Mouse (Mus musculus) spleen, postnatal 4 days (tissue): Measurements from ENCODE around the gene Hivep2.

ENCODE experiments used
- DNase-seq, 2 experiments: peaks; one replicate each; pipeline ENCODE4 v3.0.0; 2022; ENCODE audit warnings: low spot score in 2 of 2

Hivep2 gene

DNA sequence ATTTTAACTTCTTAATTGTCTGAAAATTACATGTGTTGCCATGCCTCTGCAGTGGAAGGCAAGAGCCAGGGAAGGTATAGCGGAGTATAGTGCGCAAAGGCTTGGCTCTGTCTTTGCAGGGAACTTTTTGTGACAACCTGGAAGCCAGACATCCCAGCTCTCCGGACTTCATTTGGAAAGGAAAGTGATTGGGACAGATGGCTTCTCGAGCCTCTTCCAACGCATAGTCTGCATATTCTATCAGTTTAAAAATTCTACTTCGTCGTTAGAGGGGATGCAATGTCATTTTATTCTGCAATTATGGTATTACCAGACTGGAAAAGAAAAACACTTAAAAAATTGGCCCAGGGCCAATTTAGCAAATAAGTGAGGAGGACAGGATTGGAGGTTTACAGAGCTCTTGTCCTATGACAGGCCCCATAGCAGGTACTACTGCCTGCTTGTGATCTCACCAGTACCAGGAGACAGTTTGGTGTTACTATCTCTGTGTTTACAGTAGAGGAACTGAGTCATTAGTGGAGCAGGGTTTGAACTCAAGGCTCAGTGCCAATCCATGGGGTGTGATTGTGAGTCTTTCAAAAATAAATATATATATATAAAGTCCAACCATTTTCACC lies 7.8 kb downstream of the Hivep2 start:
- no peak for DNase-seq

DNA sequence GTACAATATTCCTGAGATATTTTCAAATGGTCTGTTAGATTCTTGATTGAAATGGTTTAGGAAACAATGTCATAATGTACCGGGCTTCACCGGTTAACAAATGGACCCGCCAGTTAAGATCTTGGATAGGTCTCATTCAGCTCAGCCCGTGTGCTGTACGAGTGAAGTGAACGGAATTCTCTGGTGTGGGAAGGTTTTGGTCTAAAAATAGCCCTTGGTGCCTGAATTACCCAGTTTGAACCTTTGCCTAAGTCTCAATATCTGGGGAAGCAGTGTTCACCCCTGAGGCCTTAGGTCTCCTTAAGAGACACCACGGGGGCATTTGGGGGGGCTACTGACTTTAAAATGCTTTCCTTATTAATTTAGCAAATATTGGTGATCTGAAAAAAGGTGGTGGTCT lies 8.6 kb downstream of the Hivep2 start:
- DNase-seq, result no peak

DNA sequence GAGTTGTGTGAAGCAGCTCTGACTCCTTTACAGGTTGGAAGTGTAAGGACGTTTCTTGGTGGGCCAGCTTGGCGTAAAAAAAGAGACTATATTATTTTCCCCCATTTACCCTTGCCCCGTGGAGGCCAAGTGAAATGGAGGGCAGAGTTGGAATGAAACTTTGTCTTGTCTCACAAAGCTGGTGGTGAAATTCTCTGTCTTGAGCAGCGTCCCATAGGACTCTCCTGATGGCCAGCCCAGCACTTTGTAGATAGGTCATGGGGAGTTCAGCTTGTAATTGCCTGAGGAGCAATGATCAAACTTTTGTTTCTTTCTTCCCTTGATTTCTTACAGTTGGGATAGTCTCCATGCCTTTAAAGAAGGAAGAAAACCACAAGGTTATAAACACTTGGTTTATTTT lies 10.0 kb downstream of the Hivep2 start:
- DNase-seq, result no peak

DNA sequence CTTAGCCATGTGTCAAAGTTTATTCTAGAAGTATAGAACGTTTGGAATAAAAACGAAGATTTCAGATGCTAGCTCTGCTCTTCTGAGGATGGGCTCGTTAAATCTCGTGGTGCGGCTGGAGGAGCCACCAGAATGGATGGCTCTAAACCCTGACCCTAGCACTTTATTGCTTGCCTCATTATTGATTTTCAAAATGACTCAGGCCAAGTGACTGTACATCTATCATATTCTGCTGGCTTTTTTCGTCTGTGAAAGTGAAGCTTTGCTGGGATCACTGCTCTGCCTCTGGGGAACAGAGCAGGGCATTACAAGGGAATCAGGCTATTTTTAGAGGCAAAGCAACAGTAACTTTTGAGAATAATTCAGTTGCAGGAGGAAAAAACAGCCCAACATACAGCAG lies 10.4 kb downstream of the Hivep2 start:
- DNase-seq, result no peak

DNA sequence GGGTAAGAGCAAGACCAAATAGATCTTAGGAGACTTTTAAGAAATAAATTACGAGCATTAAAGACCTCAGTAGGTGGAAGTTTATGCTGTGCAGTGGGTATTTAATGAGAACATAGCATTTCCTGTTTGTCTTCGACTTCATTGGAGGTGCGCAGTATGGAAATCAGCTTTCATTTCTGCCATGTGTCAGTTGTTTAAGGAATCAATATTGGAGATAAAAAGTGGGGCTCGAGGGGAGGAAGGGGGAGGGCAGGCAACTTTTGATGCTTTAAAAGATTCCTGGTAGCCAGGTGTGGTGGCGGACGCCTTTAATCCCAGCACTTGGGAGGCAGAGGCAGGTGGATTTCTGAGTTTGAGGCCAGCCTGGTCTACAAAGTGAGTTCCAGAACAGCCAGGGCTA lies 16.4 kb downstream of the Hivep2 start:
- no peak for DNase-seq

DNA sequence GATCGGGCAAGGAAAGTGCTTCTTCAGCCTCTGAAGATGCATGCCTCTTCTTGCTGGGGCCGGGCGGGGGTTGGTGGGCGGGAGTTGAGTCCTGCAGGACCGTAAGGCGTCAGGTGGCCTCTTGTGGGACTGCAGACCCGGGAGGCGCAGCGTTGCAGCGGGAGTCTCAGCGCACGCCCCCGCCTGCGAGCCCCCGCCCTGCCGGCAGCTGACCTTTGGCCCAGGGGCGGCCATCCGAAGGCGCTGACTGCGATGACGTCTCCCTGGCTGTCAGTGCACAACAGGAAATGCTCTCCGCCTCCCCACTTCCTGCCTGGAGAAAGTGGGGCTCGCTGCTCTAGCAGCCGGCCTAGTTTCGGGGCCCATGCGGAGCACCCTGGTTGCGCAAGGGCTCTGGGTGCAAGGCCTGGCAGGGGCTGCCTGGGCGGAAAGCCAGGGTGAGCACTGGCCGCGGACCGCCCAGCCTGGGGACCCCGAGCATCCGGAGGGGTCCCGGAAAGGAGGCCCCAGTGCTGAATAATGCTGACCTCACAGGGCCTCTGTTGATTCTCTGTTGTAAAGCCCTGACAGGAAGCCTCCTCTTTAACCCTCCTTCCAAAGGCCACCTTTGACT lies 17.0 kb downstream of the Hivep2 start:
- peak; percentile 63 to 80 for DNase-seq

DNA sequence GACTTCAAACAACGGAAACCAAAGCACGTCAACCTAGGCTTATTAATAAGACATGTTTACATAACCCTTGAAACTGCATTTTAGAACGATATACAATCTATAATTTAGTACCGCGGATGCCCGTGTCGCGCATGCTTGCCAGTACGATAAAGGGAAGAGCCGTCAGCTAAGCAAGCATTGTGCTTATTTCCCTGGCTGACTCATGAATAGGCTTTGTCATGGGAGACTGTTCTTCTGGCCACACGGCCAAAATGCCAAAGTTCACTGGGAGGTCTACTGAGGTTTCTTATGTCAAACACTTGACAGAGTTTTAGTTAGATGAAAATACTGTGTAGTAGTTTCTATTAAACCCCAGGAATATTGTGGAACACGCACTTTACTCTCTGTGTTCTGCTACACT lies 17.8 kb downstream of the Hivep2 start:
- no peak for DNase-seq

DNA sequence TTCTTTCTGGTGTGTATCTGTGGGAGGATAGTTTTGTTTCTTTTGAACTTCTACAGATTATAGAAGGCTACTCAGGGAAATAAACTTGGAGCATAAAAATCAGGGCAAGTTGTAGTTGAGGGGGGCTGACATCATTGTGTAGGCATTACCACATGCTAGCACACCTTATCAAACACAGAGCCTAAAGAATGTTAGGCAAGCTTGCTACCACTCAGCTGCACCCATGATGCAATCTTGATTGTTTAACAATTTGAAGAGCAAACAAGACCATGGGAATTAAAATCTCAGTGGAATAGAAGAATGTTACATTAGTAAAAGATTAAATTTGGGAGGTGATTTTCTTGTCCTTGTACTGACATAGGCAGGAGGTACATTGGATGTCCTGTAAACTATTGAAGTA lies 18.4 kb downstream of the Hivep2 start:
- no peak for DNase-seq

DNA sequence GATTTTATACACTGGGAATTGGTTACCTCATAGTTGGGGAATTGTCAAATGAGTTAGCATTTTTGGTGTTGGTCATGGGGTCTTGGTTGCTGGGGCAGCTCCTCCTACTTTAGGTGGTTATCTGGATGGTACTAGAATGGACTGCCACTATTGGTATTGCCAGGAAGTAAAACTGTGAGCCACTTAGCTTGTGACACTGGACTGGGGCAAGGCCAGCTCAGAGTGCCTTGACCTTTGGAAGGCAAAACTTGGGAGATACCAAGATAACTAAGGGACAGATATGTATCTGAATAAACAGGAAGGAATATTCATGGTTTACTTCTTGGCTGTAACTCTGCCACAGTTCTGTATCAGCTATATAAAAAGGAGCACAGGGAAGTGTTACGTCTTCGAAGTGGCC lies 20.7 kb downstream of the Hivep2 start:
- DNase-seq, result no peak

DNA sequence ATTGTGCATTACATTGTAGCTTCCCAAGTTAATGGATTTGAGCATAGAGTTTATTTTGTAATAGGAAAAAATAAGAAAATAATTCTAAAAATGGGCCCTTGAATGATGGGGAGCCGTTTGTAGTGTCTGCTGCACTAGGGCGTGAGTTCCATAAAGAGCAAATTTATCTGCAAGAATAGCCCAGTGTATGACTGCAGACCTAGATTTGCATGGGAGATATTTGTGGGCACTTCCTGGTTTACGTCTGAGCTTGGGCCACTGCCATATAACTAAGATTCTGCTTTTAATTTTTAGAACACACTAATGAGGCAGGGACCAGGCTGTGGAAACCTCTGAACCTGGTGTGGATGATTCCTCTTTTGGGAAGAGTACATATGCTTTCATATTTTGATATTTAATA lies 21.5 kb downstream of the Hivep2 start:
- DNase-seq, result no peak

DNA sequence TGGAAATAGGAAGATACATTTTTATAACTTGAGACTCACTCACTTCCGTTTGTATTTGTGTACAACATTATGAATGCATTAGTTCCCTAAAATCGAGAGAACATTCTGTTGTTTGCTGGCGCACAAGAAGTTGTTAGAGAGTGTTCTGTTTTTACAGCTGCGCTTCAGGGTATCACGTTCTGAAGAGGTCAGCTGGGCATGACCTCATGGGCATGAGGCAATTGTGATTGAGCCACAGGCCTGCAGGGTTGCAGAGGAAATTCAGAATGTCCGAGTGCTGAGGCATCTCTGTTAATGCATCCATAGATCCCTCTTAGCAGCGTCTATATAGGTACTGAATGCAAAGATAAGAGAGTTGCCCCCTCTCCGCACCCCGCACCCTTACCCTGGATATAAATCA lies 22.4 kb downstream of the Hivep2 start:
- DNase-seq, result no peak

DNA sequence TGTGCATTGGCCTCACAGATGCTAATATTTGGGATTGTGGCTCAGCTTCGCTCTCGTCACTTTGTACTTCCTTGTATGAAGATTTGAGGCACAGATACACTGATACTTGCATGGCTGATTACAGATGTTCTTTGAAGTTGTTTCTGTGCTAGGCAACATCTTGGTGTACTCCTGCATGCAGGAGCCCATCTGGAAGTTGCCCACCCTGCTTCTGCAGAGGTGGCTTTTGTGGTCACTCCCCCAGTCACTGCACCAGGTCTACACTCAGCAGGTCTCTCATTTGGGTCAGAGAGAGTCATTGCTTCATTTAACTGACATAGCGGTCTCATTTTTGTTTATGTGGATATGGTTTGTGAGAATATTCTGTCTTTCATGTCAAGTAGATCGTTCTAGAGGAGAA lies 22.9 kb downstream of the Hivep2 start:
- DNase-seq, result no peak

DNA sequence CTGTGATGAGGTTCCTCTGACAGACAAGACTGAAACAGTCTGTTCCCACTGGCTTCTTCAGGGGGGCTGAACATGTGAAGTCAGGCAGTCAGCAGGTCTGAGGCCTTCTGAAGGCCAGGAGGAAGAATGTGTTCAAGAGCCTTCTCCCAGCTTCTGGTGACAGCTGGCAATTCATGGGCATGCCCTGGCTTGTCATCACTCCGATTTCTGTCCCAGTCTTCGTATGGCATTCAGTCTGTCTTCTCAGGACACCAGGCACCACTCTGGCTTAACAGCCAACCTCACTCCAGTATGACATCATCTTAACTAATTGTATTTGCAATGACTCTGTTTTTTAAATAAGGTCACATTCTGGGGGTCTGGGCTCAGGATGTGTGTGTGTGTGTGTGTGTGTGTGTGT lies 25.0 kb downstream of the Hivep2 start:
- no peak for DNase-seq

DNA sequence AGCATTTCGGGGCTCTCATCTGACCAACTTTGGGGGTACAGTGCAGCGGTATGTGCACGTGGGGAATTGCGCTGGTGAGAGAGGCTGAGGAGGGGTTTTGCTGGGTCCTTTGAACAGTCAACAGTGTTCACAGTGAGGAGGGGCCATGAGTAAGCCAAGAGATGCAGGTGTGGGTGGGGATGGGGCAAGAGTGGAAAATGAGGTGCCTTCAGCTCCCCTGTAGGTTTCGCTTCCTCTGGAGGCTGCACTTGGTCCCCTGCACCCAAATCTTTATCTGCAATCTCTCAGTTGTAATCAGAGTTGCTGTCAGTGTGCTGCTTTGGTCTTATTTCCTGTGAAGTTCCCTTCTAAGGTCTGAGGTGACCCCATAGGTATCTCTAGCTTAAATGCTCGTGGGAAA lies 27.5 kb downstream of the Hivep2 start:
- DNase-seq, result no peak

DNA sequence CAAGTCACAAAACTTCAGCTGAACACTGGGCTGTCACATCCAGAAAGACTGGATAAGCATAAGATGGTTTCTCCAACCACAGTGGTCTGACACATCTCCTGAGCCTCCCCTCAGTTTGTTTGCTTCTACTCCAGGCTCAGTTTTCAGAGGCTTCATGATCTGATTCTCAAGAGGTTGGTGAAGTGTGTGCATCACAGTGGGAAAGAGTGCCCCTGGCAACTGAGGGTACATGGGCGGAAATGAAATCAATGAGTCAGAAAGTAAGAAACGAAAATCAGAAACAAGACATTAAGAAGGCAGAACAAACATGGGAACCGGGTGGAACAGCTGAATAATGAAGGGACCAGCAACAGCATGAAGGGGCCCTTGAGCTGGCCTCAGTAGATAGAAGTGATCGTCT lies 31.5 kb downstream of the Hivep2 start:
- no peak for DNase-seq

DNA sequence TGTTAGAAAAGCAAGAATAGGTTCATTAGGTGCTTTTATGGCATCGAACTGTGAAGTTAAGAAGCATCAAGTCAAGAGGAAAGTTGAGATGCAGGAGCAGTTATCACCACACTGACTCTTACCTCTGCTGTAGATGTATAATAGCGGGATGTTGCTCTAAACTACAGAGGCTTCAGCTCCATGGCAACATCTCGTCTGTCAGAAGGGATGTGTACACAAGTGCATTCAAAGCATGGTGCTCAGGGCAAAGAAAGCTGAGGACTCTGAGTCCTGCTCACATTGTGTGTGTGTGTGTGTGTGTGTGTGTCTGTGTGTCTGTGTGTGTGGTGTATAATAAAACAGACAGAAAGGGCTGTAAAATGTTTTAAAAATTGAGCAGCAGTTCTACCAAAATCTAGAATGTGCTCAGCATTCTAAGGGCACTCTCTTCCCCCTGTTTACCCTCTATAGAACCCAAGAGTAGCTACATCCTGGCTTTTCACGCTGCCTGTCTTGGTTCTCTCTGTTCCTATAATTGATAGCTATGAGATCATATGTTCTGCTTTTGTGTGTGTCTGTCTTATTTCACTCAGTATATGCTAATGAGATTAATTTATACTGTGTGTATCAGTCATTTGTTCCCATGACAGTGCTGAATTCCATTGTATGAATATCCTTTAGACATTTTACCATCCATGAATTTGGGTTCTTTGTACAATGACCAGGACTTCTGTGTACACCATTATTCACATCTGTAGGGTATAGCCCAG lies 39.1 kb downstream of the Hivep2 start:
- DNase-seq, result no peak

DNA sequence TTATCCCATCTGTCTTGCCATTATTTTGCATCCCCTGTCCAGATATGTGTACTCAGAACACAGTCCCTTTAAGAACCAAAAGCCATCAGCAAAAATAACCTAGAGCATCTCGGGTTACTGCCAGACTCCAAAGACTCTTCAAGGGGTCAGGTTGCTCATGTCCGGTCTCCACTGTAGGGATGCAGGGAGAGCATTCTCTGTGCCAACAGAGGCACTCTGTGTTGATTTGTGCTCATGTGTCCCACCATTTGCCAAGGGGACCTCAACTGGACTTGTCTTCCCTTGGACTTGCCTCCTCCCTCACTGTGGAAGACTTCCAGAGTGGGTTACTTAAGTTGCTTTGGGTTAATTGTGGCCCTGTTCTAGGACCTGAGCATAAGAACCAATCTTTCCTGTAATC lies 43.8 kb downstream of the Hivep2 start:
- no peak for DNase-seq

DNA sequence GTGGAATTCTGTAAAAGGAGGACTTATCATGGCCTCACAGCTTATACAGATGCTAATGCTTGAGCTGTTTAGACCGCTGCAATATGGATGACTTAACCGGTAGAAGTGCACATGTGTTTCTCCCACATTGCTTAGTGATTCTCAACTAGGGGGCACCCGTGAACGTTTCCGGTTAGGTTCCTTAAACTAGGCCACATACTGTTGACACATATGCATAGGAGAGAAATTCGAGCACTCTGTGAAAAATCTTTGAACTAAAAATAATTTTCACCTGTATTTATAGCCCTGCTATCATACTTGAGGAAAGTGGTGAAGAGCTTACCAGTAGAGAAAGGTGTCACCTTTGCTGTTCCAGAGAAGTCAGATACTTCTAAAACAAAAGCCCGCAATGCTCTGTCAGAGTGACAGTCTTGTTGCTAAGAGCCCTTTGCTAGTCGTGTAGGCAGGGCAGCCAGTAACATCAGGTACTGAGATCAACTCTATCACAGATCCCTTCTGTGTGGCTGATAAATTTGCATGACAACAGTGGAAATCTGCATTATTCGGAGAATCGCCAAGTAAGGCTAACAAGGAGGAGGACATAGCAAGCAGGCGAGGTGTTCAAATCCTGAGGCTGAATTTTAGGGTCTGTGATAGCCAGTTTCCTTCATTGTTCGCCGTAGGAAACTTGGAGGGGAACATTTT lies 50.6 kb downstream of the Hivep2 start:
- DNase-seq, result no peak

DNA sequence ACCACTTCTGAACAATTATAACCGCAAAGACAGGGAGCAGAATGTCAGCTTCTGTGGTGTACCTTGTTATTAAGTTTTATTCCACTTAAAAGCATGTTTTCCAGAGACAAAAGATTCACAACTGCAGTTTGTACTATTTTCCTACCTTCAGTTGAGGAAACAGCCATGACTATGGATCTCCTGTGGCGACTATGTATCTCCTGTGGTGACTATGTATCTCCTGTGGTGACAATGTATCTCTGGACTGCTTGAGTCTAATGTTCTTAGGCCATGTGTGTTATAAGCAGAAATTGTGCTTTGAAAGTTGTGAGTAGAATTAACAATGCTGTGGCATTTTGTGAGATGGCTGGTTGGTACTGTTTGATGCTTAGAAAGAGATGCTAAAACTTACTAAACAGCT lies 51.5 kb downstream of the Hivep2 start:
- DNase-seq, result no peak

DNA sequence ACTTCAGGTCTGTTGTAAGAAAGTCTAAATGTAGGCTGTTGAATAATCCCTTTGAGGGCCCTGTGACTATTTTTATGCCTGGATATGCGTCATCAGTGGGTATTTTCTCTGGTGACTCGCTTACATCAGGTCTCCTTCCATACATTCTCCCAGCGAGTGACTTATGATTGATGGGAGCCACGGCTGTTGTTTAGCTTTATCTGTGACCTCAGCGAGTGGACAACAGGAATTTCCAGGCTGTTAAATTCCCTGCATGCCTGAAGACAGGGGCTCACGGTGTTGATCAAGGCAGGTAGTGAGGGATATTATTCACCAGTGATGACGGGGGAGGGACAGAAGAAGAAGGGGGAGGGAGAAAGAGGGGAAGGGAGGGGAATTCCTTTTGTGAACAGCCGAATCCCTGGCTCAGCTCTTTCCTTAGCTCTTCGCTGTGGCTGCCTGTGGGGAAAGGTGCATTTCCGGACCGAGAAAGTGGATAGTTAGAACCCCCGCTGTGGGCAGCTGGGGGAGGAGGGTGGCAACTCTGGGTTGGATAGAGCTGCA lies 52.0 kb downstream of the Hivep2 start:
- no peak for DNase-seq

DNA sequence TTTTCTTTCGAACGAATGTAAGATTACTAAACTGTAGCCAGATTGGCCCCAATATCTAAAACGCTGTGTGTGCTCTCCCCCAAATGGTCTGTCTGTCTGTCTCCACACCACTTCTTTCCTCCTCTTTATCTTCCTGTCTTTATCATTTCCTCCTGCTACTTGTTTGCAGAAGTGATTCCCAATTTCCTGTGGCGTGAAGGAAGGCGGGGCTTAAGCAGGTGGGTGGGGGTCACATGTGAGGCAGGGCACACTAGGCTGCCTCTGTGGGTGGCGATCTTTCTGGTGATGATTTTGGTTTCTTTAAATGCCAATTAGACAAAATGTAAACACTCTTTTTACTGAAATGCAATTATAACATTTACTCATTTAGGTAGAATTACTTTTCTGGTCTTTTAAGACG lies 52.8 kb downstream of the Hivep2 start:
- no peak for DNase-seq

DNA sequence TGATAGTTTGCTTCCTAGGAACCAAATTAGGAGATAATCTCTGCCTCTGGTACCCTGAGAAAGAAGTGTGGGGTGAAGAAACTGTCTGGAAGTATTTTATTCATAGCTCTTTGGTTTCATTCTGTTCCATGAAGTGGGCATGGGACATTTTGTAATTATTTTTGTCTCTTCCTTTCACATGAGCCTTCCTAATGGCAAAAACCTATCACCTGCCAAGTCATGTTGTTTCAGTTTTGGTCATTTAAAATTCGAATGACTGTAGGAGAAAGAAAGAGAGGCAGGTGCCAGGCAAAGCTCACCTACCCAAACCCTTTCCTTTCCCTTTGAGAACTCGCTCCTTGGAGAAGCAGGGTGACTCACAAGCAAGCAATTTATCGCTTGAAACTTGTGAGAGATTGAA lies 53.3 kb downstream of the Hivep2 start:
- DNase-seq, result no peak

DNA sequence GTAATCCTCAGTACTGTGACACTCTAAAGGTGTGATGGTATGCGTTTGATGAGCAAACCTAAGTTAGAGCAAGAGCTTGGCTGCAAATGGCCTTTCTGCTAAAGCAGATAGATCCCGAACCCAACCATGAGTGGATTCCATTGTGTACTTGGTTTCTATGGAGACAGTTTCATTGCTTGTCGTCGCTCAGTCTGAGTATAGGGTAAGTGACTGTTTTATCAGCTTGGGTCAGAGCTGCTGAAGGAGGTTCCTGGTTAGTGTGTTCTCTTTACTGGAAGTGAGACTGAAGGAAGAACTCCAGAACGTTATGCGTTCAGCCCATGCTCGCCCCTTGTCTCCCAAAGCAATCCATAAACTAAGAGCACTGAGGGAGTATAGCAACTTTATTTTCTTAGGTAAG lies 54.4 kb downstream of the Hivep2 start:
- DNase-seq, result no peak
